Mouse (Mus musculus): ENCODE results near the gene Gsg1l2.

The Gsg1l2 gene

DNA sequence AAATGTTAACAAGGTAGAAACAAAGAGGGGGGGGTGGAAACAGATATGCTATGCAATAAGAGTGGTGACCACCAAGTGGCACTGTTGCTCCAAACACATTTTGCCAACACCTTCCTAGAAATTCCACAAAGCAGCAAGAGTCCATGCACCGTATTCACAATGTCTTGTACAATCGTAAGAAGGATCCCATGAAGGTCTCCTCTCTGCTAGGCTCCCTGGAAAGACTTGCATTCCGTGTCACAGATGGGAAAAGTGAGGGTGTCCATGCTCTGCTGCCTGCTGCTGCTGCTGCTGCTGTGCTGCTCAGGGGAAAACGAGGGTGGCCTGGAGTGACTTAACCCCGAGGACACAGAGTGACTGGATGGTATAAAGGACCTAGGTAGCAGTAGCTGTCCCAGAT, 45.2 kb downstream of the Gsg1l2 start:
- peak; percentile 69 for DNase-seq (ENCODE audit: low spot score)

DNA sequence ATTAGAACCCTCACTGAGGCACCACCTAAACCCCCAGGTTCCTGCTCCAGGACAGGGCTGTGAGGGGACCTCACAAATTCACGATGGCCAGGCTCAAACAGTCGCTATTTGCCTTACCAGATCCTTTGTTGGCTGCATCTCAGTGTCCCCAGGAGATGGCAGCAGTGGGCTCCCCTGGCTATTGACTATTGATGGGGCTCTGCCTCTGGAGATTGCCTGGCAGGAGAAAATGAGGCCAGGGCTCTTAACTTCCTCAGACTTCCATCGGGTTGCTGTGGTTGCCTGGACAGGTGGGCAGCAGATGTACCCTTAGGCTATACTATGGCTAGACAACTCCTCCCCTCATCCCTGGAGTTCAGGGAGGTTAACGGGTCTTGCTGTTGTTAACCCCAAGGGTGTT, 45.8 kb downstream of the Gsg1l2 start:
- DNase-seq (ENCODE audit: low spot score): peak; percentile 79

DNA sequence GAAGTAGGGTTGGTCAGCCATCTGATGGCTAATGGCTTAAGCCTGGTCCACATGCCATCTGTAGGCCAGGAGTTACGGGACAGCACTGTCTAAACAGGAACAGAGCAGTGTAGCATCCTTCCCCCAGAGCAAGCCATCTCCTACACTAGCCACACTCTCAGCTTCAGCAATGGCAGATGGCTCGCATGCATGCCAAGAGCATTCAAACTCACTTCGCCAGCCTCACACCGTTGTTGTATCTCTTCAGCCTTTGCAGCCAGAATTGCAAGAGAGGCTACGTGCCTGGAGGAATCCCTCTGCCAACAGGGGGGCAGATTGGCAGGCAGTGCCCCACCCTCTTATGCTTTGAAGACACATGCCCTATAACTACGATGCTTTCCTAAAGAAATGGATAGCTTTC, 47.2 kb downstream of the Gsg1l2 start:
- no peak for DNase-seq (ENCODE audit: low spot score)

DNA sequence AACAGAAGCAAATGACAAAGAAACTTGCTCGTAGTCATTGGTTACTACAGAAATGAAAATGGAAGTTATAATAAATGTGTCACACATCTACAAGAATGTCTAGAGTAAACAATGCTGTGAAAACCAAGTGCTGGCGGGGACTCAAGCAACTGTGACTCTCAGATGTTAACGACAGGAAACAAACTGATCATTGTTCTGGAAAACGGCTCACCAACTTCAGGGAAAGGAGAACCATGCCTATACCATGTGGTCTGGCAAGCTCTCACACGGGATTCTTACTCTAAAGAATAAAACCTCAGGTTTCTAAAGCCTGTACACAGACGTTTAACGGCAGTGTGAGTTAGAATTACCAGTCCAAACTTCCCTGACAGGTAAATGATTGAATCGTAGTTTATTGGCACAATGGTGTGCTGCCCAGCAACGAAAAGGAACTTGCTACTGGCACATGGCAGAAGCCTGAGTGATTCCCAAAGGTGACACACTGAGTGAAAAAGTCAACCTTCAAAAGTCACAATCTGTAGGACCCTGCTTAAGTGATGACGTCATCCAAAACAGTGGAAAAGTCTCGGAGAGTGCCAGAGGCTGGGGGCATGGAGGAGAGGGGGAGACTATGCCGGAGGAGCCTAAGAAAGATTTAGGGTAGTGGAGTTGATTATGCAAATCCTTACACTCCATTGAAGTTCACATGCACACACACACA, 54.1 kb downstream of the Gsg1l2 start:
- DNase-seq (ENCODE audit: low spot score): no peak

DNA sequence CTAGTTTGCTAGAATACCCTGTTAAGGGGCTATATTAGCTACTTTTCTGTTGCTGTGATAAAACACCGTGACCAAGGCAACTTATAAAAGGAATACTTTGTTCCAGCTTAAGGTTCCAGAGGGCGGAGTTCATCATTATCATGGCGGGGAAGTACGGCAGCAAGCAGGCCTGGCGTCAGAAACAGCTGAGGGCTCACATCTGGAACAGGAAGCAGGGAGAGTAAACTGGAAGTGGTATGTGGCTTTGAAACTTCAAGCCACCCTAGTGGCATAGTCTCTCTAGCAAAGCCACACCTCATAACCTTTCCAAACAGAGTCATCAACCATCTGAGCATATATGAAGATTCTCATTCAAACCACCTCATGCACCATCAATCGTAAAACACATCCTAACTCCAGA, 55.1 kb downstream of the Gsg1l2 start:
- DNase-seq (ENCODE audit: low spot score): no peak

DNA sequence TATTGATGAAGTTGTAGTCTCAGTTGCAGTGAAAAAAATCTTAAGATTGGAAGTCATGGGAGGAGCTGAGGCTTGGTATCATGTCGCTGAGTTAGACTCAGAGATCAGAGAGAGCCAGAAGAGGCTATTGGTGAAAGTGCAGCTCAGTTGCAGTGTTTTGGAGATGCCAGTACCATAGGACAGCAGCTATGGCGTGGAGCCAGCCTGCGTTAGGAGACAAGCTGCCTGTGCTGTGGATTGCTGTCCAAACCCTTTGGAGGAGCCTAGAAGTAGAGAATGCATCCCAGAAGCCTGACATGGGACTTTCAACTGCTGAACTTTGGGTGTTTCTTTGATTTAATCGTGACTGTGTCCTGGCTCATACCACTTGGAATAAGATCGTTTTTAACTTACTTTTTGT, 57.4 kb downstream of the Gsg1l2 start:
- DNase-seq (ENCODE audit: low spot score): no peak

DNA sequence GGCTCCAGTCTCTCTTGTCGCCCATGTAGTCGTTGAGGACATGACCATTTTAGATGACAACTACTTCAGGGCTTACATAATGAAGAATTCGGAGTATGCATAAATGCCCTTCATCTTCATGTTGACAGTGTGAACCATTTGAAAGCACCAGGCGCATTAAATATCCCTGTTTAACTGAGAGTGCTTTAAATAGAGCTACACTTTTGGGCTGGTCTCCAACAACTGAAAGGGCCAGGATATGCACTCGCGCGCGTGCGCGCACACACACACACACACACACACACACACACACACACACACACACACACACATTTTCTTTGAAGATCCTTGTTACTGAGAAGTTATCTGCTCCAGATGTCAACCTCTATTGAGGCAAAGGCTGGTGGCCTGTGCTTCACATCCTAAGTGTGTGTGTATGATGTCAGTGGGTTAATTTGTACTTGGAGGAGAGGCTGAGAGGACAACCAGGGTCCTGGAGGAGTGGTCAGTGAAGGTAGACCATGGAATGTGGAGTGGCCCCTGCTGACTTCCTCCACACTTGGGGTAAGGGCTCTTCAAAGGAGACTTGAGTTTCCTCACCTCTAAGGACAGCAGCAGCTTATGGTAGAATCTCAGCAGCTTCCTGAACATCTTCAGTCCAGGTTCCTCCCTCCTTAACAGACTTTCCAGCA, 61.1 kb downstream of the Gsg1l2 start:
- no peak for DNase-seq (ENCODE audit: low spot score)

Measured in retina, embryonic 14.5 days (tissue).